Mouse (Mus musculus) liver, embryonic 14.5 days (tissue): ENCODE data around the gene Naa25.

ENCODE experiments used
- CTCF ChIP-seq: IDR thresholded peaks from 2 replicates; pipeline ENCODE4 v1.5.1; 2016; ENCODE audit warnings: antibody characterized with exemption, low read depth, control low read depth
- EP300 ChIP-seq: IDR thresholded peaks from 2 replicates; pipeline ENCODE4 v1.6.1; 2016; ENCODE audit warnings: antibody characterized with exemption, low read depth

DNA sequence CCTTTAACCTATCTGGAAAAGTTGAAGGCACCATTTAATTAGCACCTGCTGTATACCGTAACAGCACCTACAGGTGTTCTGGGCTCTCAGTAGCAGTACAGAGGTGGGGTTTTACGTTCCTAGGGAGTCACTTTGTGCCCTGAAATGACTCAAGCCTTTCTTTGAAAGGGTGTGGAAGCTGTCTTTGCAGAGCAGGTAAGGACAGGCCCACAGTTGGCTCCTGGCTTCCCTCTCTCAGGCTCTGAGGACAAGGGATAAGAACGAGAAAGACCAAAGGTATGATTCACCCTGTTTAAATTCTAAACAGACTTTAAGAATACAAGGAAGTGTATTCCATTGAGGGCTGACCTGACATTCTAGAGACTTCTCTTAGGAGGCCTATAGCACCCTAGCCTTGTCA, 4.3 kb upstream of the Naa25 start:
- no peak for TF ChIP-seq EP300
- no peak for TF ChIP-seq CTCF
